Mouse (Mus musculus) cerebral cortex, adult 2 months (tissue): ENCODE data around the gene Ccdc85c.

Source experiments
- WGBS: fragments of 180-500 bp; shearing (Covaris S2); methylation state at CpG from one replicate; pipeline ENCODE4 v1.1.7; 2018; 5-methylcytosine and 5-hydroxymethylcytosine counted together

Ccdc85c gene

DNA sequence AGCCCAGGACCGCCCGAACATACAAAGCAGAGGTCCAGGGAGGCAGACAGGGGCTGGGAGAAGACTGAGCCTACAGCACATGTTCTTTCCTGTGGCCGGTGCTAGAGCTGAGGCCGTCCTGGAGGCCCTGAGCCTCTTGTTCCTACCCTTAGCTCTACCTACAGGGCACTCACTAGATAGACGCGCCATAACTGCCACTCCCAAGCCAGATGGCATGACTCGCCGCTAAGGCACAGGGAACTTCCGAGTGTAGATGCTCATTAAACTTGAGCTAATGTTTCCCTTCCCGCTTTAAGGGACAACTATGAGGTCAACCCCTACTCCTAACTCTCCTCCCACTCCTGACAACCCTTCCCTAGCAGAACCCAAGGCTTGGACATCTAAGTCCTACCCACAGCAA is 6.3 kb downstream of the Ccdc85c start:
- 94% methylated on average over 10 of the region's 10 CpGs for WGBS

DNA sequence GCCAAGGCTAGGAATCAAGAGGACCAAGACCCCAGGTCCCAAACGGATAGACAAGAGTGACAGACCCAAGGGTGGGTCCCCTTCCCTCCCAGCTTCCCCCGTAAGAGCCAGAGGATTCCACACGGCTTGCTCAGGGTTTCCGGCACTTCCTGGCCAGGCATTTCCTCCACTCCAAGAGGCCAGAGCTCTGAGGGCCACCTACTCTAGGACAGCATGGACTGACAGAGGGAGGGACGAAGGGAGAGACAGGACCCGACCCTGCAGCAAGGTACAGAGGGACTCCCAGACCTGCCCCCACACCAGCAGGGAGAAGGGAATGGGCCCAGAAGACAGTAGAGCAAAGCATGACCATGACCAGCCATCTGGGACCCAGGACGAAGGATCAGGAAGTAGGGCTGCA is 7.6 kb downstream of the Ccdc85c start:
- WGBS = 83% methylated on average over 7 of the region's 7 CpGs

DNA sequence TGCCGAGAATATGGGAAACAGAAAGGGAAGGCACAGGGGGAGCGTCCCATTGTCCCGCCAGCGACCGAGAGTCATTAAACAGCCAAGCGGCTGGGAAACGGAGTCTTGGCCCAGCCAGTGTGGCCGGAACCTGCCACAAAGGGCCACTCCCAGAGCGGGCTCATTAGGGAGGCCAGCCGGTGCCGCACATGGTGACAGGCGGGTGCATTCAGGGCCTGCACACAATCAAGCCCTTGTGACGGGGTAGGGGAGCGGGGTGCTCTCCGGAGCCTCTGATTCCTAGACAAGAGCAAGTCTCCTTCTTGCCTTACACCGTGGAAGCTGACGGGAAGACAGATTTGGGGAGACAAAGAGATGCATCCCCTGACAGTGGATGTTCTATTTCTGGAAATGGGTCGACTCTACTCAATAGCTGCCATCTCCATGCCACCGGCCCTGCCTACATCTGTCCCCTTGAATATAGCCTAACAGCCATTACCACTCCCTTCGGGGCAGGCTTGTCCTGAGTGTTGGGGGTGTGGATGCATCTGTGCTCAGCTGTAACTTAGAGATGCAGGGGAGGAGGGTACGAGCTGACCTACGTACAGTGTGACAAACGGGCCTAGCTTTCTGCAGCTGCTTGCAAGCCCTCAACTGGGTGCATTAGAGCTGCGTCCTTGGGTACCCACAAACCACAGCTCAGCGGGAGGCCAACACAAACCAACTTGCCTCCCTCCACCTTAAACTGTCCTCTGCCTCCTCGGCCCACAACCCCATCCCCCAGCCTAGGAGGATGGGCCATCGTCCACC is 9.2 kb downstream of the Ccdc85c start:
- 40% methylated on average over 27 of the region's 27 CpGs for WGBS

DNA sequence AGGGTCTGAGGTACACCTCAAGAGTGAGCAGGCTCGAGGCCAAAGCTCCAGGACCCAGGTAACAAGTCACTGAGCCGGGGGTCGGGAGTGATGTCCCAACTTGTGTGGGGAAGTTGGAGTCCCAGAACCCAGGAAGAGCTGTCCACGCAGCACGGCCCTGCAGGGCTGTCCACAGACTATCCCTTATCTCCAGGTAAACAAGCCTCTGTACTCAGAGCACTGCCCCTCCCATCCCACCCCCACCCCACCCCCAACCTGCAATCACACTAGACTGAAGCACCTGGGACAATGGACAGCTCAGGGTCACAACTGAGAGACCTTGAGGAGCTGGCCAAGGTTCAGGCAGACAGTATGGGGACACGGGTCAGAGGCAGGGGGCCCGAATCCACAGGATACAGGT is 10.3 kb downstream of the Ccdc85c start:
- 82% methylated on average over 7 of the region's 7 CpGs for WGBS

DNA sequence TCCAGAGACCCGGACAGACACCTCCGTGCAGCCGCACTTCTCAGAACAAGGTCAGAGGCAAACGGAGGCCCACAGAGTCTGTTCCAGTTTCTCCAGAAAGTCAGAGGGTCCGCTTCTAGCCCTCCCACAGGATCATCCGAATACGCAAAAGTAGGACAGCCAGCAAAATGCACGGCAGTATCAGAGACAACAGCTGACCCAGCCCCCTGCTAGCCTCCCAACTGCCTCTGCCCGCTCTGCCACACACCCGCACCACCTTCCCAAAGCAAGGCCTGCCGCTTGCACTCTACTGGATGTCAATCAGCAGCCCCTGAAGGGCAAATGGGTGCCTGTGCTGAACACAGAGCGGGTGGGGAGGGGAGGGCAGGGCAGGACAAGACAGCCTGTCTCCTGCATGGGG is 14.3 kb downstream of the Ccdc85c start:
- WGBS = 92% methylated on average over 12 of the region's 12 CpGs

DNA sequence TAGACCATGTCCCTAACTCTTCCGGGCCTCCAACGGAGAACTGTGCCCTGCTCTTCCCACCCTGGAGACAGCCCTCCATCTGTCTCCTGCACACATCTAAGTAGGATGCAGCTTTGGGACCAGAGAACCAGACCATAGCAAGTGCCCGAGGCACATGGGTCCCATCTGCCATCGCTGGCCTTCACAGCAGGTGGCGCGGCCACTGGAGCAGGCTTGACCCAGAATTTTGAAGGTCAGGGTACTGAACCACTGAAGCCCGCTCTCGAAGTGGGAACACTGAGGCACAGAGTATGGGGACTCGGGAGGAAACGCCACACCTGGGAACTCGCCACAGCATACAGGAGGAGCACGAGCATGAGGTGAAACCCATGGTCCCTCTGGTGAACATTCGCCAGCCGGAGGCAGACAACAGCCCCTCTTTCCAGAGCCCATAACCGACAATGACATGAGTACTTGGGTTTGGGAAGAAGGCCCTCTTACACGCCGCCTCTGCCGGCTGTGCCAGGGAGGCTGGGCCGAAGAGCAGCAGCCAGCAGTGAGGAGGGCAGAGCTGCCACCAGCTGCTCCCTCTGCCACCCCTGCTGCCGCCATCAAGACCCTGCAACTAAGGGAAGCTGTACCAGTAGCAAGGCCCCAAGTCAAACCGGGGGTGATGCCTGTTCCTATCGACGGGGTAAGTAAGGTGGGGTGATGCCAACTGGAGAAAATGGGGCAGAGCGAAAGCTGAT is 15.7 kb downstream of the Ccdc85c start:
- WGBS = 83% methylated on average over 24 of the region's 24 CpGs

DNA sequence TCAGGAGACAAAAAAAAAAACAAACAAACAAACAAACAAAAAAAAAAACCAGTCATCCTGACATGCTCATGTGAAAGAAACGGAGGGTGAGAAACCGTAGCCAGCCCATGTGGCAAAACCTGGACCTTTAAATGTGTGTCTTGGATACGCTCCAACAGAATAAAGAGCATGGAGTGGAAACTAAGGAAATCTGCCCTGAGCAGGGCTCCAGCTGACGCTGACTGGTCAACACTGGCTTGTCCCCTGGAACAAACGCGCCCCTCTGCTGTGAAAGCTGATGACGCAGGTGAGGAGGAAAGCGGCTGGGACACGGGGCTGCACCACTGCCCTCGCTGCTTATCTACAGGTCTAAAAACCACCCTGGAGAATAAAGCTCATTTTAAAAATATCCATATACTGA is 18.5 kb downstream of the Ccdc85c start:
- 63% methylated on average over 10 of the region's 10 CpGs for WGBS

DNA sequence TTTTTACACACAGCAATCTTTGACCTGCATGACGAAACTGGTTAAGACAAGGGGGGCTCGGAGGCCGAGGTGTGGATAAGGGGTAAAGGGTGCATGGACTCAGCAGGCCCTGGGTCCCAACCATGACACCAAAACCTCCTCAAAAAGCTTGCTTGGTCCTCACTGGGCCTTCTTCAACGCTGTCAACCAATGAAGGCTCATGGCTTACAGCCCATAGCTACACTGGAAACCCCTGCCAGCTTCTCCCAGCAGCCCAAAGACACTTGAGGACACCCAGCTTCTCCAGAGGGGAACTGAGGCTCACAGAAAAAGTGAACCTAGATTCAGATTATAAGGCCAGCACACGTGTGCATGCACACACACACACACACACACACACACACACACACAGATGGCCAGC is 19.3 kb downstream of the Ccdc85c start:
- WGBS = 41% methylated on average over 5 of the region's 5 CpGs

DNA sequence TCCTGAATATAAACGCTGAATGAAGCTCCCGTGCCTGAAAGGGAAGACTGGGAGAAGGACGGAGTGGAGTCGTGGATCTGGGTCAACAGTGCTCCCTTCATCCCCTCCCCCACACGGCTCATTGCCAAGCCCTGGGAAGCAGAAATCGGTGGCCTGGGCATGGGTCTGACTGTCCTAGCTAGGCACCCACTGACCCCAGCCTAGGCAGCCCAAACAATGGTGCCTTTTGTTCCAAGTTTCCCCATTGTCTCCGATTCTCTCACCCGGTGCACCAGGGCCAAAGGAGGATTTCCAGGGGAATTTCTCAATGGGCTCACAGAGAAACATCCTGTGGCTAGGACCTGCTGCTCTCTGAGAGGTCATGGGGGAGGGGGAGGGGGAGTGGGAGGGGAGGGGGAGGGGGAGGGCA is 19.7 kb downstream of the Ccdc85c start:
- 37% methylated on average over 8 of the region's 8 CpGs for WGBS

DNA sequence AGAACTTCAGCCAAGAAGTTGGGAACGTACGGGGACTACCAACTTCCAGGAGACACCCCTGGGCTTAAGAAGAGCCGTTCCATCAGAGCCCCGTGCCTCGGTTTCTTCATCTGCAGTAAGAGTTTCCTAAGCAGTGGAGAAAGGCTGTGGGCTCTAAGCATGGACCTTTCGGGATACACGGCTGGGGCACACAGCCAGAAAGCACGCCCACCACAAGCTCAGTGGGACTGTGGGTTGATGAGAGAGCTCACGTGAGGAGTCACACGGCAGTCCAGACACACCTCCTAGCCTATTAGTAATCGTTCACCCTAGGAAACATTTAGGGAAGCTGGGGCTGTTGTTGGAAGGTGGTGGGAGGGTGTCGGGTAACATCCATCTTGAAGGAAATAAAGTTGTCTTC is 22.2 kb downstream of the Ccdc85c start:
- WGBS = 60% methylated on average over 12 of the region's 12 CpGs

DNA sequence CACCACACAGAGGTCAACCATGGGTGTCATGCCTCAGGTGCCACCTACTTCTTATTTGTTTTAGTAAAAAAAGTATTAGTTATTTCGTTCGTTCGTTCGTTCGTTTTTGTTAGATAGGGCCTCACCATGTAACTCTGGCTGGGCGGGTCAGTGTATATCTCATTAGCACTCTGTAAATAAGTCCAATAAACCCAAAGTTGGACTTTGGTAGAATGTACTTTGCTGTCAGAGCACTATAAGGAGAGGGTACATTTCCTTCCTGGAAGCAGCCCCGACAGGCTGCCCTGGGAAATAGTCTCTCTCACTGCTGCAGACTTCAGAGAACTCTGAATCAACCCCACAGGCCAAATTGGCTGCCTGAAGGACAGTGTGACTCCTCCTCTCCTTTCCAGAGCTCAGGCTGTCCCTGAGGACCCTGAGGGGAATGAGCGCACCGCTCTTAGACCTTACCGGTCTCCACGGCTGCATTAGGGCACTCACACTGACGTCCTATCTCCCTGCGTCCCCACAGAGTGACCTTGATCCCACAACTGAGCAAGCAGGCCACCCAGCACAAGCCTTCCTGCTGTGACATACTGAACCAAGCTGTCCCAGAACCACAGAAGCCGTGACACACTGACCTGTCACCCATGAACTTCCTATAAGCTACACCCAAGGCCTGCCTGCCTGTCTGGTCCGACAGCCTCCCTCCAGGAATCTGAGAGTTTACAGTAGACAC is 23.2 kb downstream of the Ccdc85c start:
- 90% methylated on average over 15 of the region's 15 CpGs for WGBS

DNA sequence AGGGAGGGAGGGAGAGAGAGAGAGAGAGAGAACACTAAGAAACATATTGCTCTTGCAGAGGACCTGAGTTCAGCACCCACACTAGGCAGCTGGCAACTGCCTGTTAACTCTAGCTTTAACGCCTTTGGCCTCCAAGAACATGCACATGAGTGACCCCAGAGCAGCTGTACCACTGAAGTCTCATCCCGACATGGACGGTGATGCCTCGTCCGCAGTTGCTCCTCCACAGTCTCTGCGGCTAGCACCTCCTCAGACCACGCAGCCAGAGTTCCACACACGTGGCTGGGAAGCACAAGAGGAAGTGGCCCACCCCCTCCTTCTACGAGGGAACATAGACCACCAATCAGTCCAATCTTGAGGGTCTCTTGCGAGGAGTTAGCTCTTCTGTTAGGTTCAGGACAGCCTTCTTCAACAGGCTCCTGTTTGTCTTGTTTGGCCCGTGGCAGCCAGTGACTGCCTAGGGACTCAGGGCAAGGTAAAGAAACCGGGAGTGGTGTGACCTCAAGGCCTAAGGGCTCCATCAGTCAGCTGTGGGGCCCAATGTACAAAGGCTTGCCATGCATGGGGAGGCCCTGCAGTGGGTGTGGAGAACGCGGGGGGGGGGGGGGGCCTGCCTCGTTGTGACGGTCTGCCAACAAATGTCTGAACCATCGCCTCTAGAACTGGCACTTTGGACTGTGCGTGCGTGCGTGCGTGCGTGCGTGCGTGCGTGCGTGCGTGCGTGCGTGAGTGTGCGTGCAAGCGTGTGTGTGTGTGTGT is 24.0 kb downstream of the Ccdc85c start:
- 91% methylated on average over 31 of the region's 31 CpGs for WGBS

DNA sequence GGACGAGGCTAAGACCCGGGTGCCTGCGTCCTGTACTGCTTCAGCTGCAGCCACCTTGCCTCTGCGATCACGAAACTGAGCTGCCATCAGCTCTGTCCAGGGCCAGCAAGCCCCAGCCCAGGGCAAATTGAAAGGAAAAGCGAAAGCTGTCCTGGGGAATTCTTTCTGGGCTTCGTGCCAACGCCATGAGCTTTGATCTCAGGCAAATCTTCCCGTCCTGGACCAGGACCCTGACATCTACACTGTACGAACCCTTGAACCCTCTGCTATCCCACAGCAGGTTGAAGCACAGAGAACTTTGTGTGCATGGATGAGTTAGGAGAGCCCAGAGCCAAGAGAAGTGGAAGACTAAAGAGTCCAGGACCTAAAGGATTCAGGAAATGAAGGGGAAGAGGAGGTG is 25.7 kb downstream of the Ccdc85c start:
- WGBS = 52% methylated on average over 10 of the region's 10 CpGs

DNA sequence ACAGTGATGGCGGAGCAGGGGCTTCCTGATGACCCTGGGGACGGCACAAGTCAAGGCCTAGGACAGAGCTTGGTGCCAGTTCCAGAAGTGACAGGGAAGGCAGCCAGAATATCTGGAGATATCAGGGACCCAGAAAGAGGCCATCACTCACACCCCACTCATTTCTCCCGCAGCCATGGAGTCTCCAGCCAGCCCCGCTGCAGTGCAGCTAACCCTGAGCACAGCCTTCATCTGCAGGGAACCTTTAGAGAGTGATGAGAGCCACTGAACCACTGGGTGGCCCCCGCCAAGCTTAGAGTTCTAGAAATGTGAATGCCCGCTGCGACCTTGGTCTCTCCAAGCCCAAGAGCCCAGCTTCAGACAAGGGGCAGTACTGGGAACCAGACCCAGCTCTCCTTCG is 26.2 kb downstream of the Ccdc85c start:
- WGBS = 91% methylated on average over 8 of the region's 8 CpGs

DNA sequence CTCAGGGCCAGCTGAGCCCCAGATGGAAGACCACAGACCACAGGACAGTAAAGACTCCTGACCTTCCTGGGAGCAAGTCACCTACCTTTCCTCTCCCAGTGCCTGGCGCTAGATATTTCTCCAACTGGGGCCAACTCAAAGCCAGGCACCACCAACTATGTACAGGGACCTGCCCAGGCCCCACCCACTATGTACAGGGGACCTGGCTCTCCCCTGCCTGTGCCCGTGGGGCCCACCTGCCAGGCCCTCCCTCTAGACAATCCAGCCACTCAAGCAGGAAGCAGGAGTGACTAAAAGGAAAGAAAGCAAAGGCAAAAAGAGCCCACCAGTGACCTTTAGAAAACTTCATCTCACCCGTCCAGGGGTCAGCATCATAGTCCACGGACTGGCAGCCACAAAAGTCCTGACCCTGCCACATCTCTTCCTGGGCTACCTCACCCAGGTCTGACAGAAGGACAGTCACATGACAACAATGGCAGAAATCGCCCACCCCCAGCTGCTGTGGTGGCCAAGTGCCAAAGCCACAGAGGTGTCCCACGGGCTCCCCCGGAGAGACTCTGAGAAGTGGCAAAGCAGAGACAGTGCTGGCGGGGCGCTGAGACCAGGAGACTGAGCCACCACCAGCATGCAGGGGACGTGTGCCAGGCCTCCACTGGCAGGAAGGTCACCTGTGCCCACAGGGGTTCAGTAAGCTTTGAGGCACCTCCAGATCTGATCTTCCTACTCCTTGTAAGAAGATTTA is 28.3 kb downstream of the Ccdc85c start:
- 77% methylated on average over 10 of the region's 10 CpGs for WGBS

DNA sequence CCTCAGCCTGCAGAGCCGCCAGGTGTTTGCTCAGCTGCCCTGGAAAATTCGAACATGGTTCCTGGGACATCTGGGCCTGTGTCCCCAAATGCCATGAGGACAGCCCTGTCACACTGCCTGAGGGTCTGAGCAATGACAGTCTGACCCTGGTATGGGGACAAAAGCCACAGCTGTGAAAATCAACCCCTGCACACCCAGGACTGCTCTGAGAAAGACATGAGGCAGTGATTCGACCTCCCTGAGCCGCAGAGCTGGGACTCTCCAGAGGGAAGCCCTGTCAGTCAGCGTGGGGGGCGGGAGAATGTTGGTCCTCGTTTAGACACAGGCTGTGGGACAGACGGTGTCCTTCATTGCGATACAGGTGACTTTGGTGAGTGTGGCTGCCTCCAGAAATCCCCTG is 29.6 kb downstream of the Ccdc85c start:
- 77% methylated on average over 9 of the region's 9 CpGs for WGBS

DNA sequence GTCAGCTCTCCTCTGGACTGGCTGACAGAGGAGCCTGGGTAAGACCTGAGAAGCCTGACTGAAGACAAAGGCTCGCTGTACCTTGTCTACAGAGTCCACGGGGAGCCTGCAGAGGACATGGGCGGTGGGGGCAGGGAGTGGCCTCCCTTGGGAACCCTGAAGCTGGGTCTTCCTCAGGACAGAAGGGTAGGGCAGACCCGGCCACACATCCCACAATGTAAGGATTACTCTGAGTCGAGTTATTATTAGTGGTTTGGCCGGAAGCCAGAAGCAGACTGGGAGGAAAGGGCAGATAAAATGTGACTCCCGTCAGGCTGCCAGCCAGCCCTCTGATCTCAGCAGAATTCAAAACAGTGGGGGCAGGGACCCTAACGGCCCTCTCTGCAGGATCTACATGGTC is 30.4 kb downstream of the Ccdc85c start:
- 34% methylated on average over 8 of the region's 8 CpGs for WGBS

DNA sequence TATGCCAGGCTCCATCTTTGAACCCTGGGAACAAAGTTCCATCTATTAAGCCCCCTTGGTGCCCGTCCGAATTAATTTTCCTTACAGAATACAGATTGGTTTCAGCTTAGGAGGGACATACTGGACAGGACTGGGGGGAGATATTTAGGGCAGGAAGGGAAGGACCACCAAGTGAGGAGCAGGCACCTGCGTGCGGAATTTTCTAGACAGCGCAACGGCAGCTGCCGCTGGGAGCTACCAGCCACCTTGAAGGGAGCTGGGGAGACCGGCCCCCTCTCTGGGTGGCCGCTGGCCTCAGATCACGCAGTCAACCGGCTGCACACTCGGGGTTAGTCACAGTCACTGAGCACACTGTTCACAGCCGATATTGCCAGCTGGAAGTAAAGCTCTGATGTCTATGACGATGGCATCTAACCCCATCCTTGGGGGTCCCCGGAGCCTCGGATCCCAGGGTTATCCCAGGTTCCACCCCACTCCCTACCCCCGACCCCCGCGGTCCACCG is 32.9 kb downstream of the Ccdc85c start:
- 90% methylated on average over 20 of the region's 20 CpGs for WGBS

DNA sequence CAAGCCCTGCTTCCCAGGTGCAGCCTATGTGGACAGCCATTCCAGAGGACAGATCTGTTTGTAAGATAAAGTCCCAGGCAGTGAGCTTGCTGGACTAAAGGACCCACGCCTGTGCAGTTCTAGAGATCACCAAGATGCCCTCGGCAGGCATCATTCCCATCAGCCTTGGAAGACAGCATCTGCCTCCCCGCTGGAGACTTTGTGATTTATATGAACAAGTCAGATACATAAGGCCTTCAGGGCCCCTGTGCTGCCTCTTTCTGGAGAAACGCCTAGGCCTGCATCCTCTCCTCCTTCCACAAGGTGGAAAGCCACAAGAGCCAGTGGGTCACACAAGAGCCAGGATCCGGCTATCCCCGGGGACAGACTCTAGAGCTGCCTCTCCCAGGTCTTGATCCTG is 33.6 kb downstream of the Ccdc85c start:
- 76% methylated on average over 6 of the region's 6 CpGs for WGBS

DNA sequence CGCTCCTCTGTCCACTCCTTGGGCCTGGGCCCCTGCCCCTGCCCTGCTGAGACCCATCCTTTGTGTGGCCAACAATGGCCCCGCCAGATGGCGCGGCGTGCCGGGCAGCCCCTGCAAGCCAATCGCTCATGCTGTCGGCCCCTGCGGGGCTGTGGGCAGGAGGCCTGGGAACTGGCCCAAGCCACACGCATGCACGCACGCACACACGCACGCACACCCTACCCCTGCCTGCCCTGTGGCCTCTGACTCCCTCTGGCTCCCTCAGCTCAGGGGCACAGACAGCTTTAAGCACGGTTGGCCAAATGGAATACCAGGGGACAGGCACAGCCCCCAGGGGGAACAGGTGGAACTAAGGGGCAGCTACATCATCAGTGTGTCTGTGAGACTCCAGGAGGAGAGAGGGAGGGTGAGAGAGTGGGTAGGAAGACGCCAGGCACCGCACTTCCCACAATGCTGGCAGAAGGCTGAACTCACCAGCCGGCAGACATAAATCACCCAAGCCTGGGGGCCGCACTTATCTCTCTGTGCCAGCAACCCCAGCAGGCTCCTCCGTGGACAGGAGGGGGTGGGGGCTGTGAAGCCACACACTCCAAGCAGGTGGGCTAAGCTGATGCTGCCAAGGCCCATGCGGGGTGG is 34.2 kb downstream of the Ccdc85c start:
- WGBS = 30% methylated on average over 21 of the region's 21 CpGs
